Mouse (Mus musculus) heart, embryonic 12.5 days (tissue): ENCODE measurements at regions not wholly inside any gene's neighbourhood (a gene's known extent, or its start where the extent isn't known, plus 50 kb on each side); places are given as distances from the start of the nearest gene placed in this dataset.

Source experiments
- ATAC-seq: fragments of 200-750 bp; cut with Nextera tagmentation; 2 replicates; pipeline ENCODE4 v1.8.0; 2017; ENCODE audit warnings: moderate TSS enrichment, moderate library complexity; ENCODE audit not compliant: insufficient number of reproducible peaks, low FRiP score
- H3K27ac ChIP-seq: fragments of 300-500 bp; sonication (generic); 2 replicates; pipeline ENCODE4 v1.5.1; 2016; ENCODE audit warnings: mild to moderate bottlenecking, moderate library complexity; ENCODE audit not compliant: poor library complexity, severe bottlenecking
- H3K27me3 ChIP-seq: fragments of 300-500 bp; sonication (generic); replicated peaks from 2 replicates; pipeline ENCODE4 v1.6.1; 2016; ENCODE audit warnings: mild to moderate bottlenecking, moderate library complexity
- H3K36me3 ChIP-seq: fragments of 300-500 bp; sonication (generic); 2 replicates; pipeline ENCODE4 v1.6.1; 2016; ENCODE audit warnings: mild to moderate bottlenecking, moderate library complexity
- H3K4me1 ChIP-seq: fragments of 300-500 bp; sonication (generic); replicated peaks from 2 replicates; pipeline ENCODE4 v1.6.1; 2016; ENCODE audit warnings: mild to moderate bottlenecking
- H3K4me2 ChIP-seq: fragments of 300-500 bp; sonication (generic); 2 replicates; pipeline ENCODE4 v1.6.1; 2016; ENCODE audit warnings: mild to moderate bottlenecking, moderate library complexity
- H3K4me3 ChIP-seq: fragments of 300-500 bp; sonication (generic); 2 replicates; pipeline ENCODE4 v1.5.1; 2016; ENCODE audit warnings: mild to moderate bottlenecking
- H3K9ac ChIP-seq: fragments of 300-500 bp; sonication (generic); 2 replicates; pipeline ENCODE4 v1.6.1; 2016; ENCODE audit warnings: mild to moderate bottlenecking, moderate library complexity
- H3K9me3 ChIP-seq: fragments of 300-500 bp; sonication (generic); replicated peaks from 2 replicates; pipeline ENCODE4 v1.6.1; 2016; ENCODE audit warnings: mild to moderate bottlenecking, moderate library complexity
- WGBS: fragments of 180-500 bp; shearing (Covaris S2); methylation state at CpG from one replicate; pipeline ENCODE4 v1.1.7; 2016; 5-methylcytosine and 5-hydroxymethylcytosine counted together

- H3K4me3 ChIP-seq, result no peak overlapping the region
- no peaks in the 10 kb centered on the region for H3K36me3 ChIP-seq
- peaks cover 5% of the 10 kb centered on the region; the same call in 1 of the 2 replicates for H3K9me3 ChIP-seq
- H3K9ac ChIP-seq, result no peak overlapping the region
- no peak for ATAC-seq
- H3K27me3 ChIP-seq, result no peaks in the 10 kb centered on the region
- H3K4me2 ChIP-seq, result no peak overlapping the region
- WGBS, result 88% methylated on average over 3 of the region's 3 CpGs
- no peak overlapping the region for H3K27ac ChIP-seq
- peaks cover 13% of the 10 kb centered on the region for H3K4me1 ChIP-seq
Measured at GRCm38 (mm10) chr5:64499131-64499530, 304.1 kb upstream of the Klf3 start.

- H3K4me2 ChIP-seq, result no peak overlapping the region
- no peak overlapping the region for H3K4me3 ChIP-seq
- peaks cover 5% of the 10 kb centered on the region; the same call in 1 of the 2 replicates for H3K9me3 ChIP-seq
- no peak overlapping the region for H3K27ac ChIP-seq
- ATAC-seq, result no peak
- 76% methylated on average over 8 of the region's 8 CpGs for WGBS
- H3K27me3 ChIP-seq, result no peaks in the 10 kb centered on the region
- H3K9ac ChIP-seq, result no peak overlapping the region
- H3K36me3 ChIP-seq, result no peaks in the 10 kb centered on the region
- H3K4me1 ChIP-seq, result peaks cover 19% of the 10 kb centered on the region
Measured at GRCm38 (mm10) chr5:64500413-64500812, 302.8 kb upstream of the Klf3 start.

GRCm38 (mm10) chr5:64500866-64501265 is 302.3 kb upstream of the Klf3 start:
- H3K27me3 ChIP-seq, result no peaks in the 10 kb centered on the region
- no peak overlapping the region for H3K27ac ChIP-seq
- WGBS, result 72% methylated on average over 4 of the region's 4 CpGs
- no peak for ATAC-seq
- no peak overlapping the region for H3K4me2 ChIP-seq
- H3K4me1 ChIP-seq, result peaks cover 19% of the 10 kb centered on the region
- no peaks in the 10 kb centered on the region for H3K36me3 ChIP-seq
- no peak overlapping the region for H3K9ac ChIP-seq
- H3K4me3 ChIP-seq, result no peak overlapping the region
- H3K9me3 ChIP-seq, result peaks cover 5% of the 10 kb centered on the region; the same call in 1 of the 2 replicates

- no peaks in the 10 kb centered on the region for H3K27me3 ChIP-seq
- peaks cover 24% of the 10 kb centered on the region for H3K4me1 ChIP-seq
- no peak overlapping the region for H3K4me3 ChIP-seq
- peaks cover 5% of the 10 kb centered on the region; the same call in 1 of the 2 replicates for H3K9me3 ChIP-seq
- no peak overlapping the region for H3K9ac ChIP-seq
- ATAC-seq, result no peak
- H3K36me3 ChIP-seq, result no peaks in the 10 kb centered on the region
- 65% methylated on average over 5 of the region's 5 CpGs for WGBS
- no peak overlapping the region for H3K27ac ChIP-seq
- H3K4me2 ChIP-seq, result no peak overlapping the region
Measured at GRCm38 (mm10) chr5:64501746-64502145, 301.4 kb upstream of the Klf3 start.

GRCm38 (mm10) chr5:64503514-64503913 is 299.7 kb upstream of the Klf3 start:
- WGBS, result 23% methylated on average over 4 of the region's 4 CpGs
- ATAC-seq, result peak; percentile 10; the same call in 1 of the 2 replicates

GRCm38 (mm10) chr5:64504507-64504906 is 298.7 kb upstream of the Klf3 start:
- Histone ChIP-seq H3K4me3 (no peak overlapping the region), H3K27ac (peak overlapping the region; percentile 78; the same call in 1 of the 2 replicates), H3K27me3 (no peaks in the 10 kb centered on the region), H3K4me1 (peaks cover 28% of the 10 kb centered on the region), H3K9ac (no peak overlapping the region), H3K36me3 (no peaks in the 10 kb centered on the region), H3K4me2 (no peak overlapping the region), H3K9me3 (no peaks in the 10 kb centered on the region)
- WGBS, result 79% methylated on average over 6 of the region's 6 CpGs
- ATAC-seq, result no peak

More at GRCm38 (mm10) chr5:64503514-64503913, 299.7 kb upstream of the Klf3 start:
- Histone ChIP-seq H3K27ac (no peak overlapping the region; the same call in 1 of the 2 replicates), H3K4me2 (no peak overlapping the region), H3K9ac (no peak overlapping the region), H3K4me1 (peaks cover 27% of the 10 kb centered on the region), H3K27me3 (no peaks in the 10 kb centered on the region), H3K4me3 (no peak overlapping the region), H3K36me3 (no peaks in the 10 kb centered on the region), H3K9me3 (no peaks in the 10 kb centered on the region)

- H3K9ac ChIP-seq, result peak overlapping the region; percentile 50; the same call in 1 of the 2 replicates
- H3K27me3 ChIP-seq, result no peaks in the 10 kb centered on the region
- 1% methylated on average over 17 of the region's 17 CpGs for WGBS
Measured at GRCm38 (mm10) chr5:64505227-64505834, 297.9 kb upstream of the Klf3 start.

GRCm38 (mm10) chr5:64505835-64506600 is 297.2 kb upstream of the Klf3 start:
- WGBS, result 2% methylated on average over 15 of the region's 15 CpGs
- peak; percentile 68 for ATAC-seq
- Histone ChIP-seq H3K27me3 (no peaks in the 10 kb centered on the region), H3K4me1 (peaks cover 28% of the 10 kb centered on the region), H3K9ac (no peak overlapping the region), H3K4me3 (peak overlapping the region; percentile 44), H3K9me3 (no peaks in the 10 kb centered on the region), H3K4me2 (peak overlapping the region; percentile 67), H3K27ac (peak overlapping the region; percentile 78), H3K36me3 (no peaks in the 10 kb centered on the region)

More at GRCm38 (mm10) chr5:64505227-64505834, 297.9 kb upstream of the Klf3 start:
- peak; percentile 89 for ATAC-seq
- no peaks in the 10 kb centered on the region for H3K9me3 ChIP-seq
- H3K4me3 ChIP-seq, result peak overlapping the region; percentile 44
- H3K4me2 ChIP-seq, result peak overlapping the region; percentile 67
- peaks cover 28% of the 10 kb centered on the region for H3K4me1 ChIP-seq
- H3K36me3 ChIP-seq, result no peaks in the 10 kb centered on the region
- H3K27ac ChIP-seq, result peak overlapping the region; percentile 78

GRCm38 (mm10) chr5:64508565-64508964 is 294.6 kb upstream of the Klf3 start:
- no peak for ATAC-seq
- 56% methylated on average over 2 of the region's 2 CpGs for WGBS
- H3K9me3 ChIP-seq, result no peaks in the 10 kb centered on the region

GRCm38 (mm10) chr5:64513155-64513945 is 289.8 kb upstream of the Klf3 start:
- no peak overlapping the region for H3K27ac ChIP-seq
- H3K9ac ChIP-seq, result no peak overlapping the region
- no peaks in the 10 kb centered on the region for H3K9me3 ChIP-seq
- H3K4me3 ChIP-seq, result no peak overlapping the region
- H3K4me2 ChIP-seq, result no peak overlapping the region
- no peaks in the 10 kb centered on the region for H3K36me3 ChIP-seq
- whole genome bisulfite sequencing, result 76% methylated on average over 20 of the region's 20 CpGs
- no peaks in the 10 kb centered on the region for H3K27me3 ChIP-seq
- ATAC-seq, result no peak
- peaks cover 22% of the 10 kb centered on the region for H3K4me1 ChIP-seq

More at GRCm38 (mm10) chr5:64508565-64508964, 294.6 kb upstream of the Klf3 start:
- no peak overlapping the region for H3K4me3 ChIP-seq
- no peaks in the 10 kb centered on the region for H3K36me3 ChIP-seq
- H3K27me3 ChIP-seq, result no peaks in the 10 kb centered on the region
- H3K9ac ChIP-seq, result no peak overlapping the region
- no peak overlapping the region for H3K4me2 ChIP-seq
- no peak overlapping the region for H3K27ac ChIP-seq
- H3K4me1 ChIP-seq, result peaks cover 25% of the 10 kb centered on the region
